Mouse (Mus musculus): ENCODE measurements around the gene Gpc5.

Gene Gpc5

GRCm38 (mm10) chr14:115365320-115365935 lies 273.4 kb downstream of the Gpc5 start:
- in situ Hi-C loops (cut with MseI, MboI) = no loop called here

- in situ Hi-C loops (cut with MseI, MboI) = no loop called here
Observed at GRCm38 (mm10) chr14:115369611-115370167, 277.7 kb downstream of the Gpc5 start.

GRCm38 (mm10) chr14:115371131-115371530 lies 279.1 kb downstream of the Gpc5 start:
- in situ Hi-C loops (cut with MseI, MboI) = no loop called here

- in situ Hi-C loops (cut with MseI, MboI) = no loop called here
Observed at GRCm38 (mm10) chr14:115391831-115392230, 299.8 kb downstream of the Gpc5 start.

GRCm38 (mm10) chr14:115392894-115393524 lies 301.0 kb downstream of the Gpc5 start:
- in situ Hi-C loops (cut with MseI, MboI) = no loop called here

GRCm38 (mm10) chr14:115406596-115406995 lies 314.6 kb downstream of the Gpc5 start:
- in situ Hi-C loops (cut with MseI, MboI) = no loop called here

- in situ Hi-C loops (cut with MseI, MboI) = no loop called here
Observed at GRCm38 (mm10) chr14:115407309-115407930, 315.4 kb downstream of the Gpc5 start.

GRCm38 (mm10) chr14:115410881-115411280 lies 318.9 kb downstream of the Gpc5 start:
- in situ Hi-C loops (cut with MseI, MboI) = no loop called here

- in situ Hi-C loops (cut with MseI, MboI) = no loop called here
Observed at GRCm38 (mm10) chr14:115411513-115412174, 319.6 kb downstream of the Gpc5 start.

GRCm38 (mm10) chr14:115412821-115413220 lies 320.8 kb downstream of the Gpc5 start:
- in situ Hi-C loops (cut with MseI, MboI) = no loop called here

GRCm38 (mm10) chr14:115413429-115413828 lies 321.4 kb downstream of the Gpc5 start:
- in situ Hi-C loops (cut with MseI, MboI) = no loop called here

- in situ Hi-C loops (cut with MseI, MboI) = no loop called here
Observed at GRCm38 (mm10) chr14:115414545-115414944, 322.5 kb downstream of the Gpc5 start.

- in situ Hi-C loops (cut with MseI, MboI) = no loop called here
Observed at GRCm38 (mm10) chr14:115431967-115432366, 340.0 kb downstream of the Gpc5 start.

GRCm38 (mm10) chr14:115432368-115432767 lies 340.4 kb downstream of the Gpc5 start:
- in situ Hi-C loops (cut with MseI, MboI) = no loop called here

GRCm38 (mm10) chr14:115436617-115437016 lies 344.6 kb downstream of the Gpc5 start:
- in situ Hi-C loops (cut with MseI, MboI) = no loop called here

GRCm38 (mm10) chr14:115444789-115445770 lies 353.1 kb downstream of the Gpc5 start:
- in situ Hi-C loops (cut with MseI, MboI) = no loop called here

- in situ Hi-C loops (cut with MseI, MboI) = no loop called here
Observed at GRCm38 (mm10) chr14:115450938-115451337, 358.9 kb downstream of the Gpc5 start.

GRCm38 (mm10) chr14:115467960-115468359 lies 375.9 kb downstream of the Gpc5 start:
- in situ Hi-C loops (cut with MseI, MboI) = no loop called here

- in situ Hi-C loops (cut with MseI, MboI) = no loop called here
Observed at GRCm38 (mm10) chr14:115475234-115475633, 383.2 kb downstream of the Gpc5 start.

- in situ Hi-C loops (cut with MseI, MboI) = no loop called here
Observed at GRCm38 (mm10) chr14:115477360-115477759, 385.3 kb downstream of the Gpc5 start.

- in situ Hi-C loops (cut with MseI, MboI) = no loop called here
Observed at GRCm38 (mm10) chr14:115485090-115485489, 393.1 kb downstream of the Gpc5 start.

Data from mouse trophoblast stem cell (cell line).